Comparison of ENCODE assay signal across 8 mouse cellular contexts in the genomic region with DNA sequence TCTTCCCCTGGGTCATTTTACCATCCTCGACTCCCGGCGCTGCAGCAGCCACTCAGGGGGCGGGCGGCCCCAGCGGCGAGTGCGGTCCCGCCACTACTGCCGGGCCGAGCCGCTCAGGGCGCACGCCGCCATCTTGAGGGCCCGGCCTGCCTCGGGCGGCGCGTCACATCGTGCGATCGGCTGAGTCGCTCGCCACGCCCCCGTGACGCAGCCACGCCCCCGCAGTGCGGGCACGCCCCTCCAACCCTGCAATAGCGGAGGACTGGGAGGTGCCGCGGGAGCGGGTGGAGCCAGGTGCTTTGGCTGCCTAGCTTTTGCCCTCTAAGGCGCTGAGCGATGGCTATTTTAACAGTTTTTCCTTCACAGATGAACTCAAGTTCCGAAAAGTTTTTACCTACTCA. TPM values are rescaled to one million over a fixed set of nuclear protein-coding genes. Genes with fewer than 3 reads are reported as not detected.
DNase-seq lines count a peak whose midpoint lies in the region; ATAC-seq lines count a peak whose summit lies in the region.

A gene (minus strand): TSS at position 215 of the 401 bp plus-strand sequence.

- peak within 1 kb of the TSS; percentile 95 for H3K9ac ChIP-seq in hindbrain, embryonic 15.5 days

- H3K4me1 ChIP-seq in hindbrain, embryonic 15.5 days (replicated peaks), result peaks cover 37% of the 10 kb centered on the region

- peak within 1 kb of the TSS; percentile 60 for H3K4me2 ChIP-seq in hindbrain, embryonic 15.5 days

- peak within 1 kb of the TSS; percentile 92 for H3K4me3 ChIP-seq in hindbrain, embryonic 15.5 days

- peak; percentile 99 for ATAC-seq in hindbrain, embryonic 15.5 days (ENCODE audit: low FRiP score, low read depth)

- under 1% methylated on average over 39 of the region's 39 CpGs for WGBS in hindbrain, embryonic 15.5 days

- H3K9me3 ChIP-seq in hindbrain, embryonic 15.5 days, result no peaks in the 10 kb centered on the region

- DNase-seq in T-cell, adult 2 months (ENCODE audit: low spot score), result peak; percentile 99
- peak; percentile 98 to 99 for DNase-seq in cerebellum, postnatal 36 days
- DNase-seq in frontal cortex, postnatal 36 days (ENCODE audit: low spot score in 2 of 2), result peak; percentile 98
- peak; percentile 94 for DNase-seq in left cerebral cortex, adult 11 months (ENCODE audit: low spot score)
- DNase-seq in lung, postnatal 4 days, result peak; percentile 99 to 100
- peak; percentile 89 for DNase-seq in retina, postnatal 7 days (ENCODE audit: low read depth, low spot score)
- DNase-seq in urinary bladder, adult 2 months (ENCODE audit: low spot score), result peak; percentile 96

- no peaks in the 10 kb centered on the region for H3K27me3 ChIP-seq in hindbrain, embryonic 15.5 days

- no peaks in the 10 kb centered on the region for H3K36me3 ChIP-seq in hindbrain, embryonic 15.5 days

- peak within 1 kb of the TSS; percentile 95 for H3K27ac ChIP-seq in hindbrain, embryonic 15.5 days (replicated peaks)

RNA-seq across cellular contexts. Expression of the gene that starts here (rescaled TPM):
- 60.6 and 65.4 TPM in 2 replicates for polyA plus RNA-seq in hindbrain, embryonic 15.5 days (2015; fragmentation: Nextera tagmentation; extraction: Ambion mirVana)
- polyA plus RNA-seq in urinary bladder, adult 2 months (2012; rRNA removed), result 40.3 and 49.0 TPM in 2 replicates

Comparison
In these comparisons a context has a peak if more than half of its experiments do, and no peak if none do; other contexts are left out.
1. Peak in every context shown above with its lines: DNase-seq, ATAC-seq, H3K4me3 ChIP-seq and H3K27ac ChIP-seq.